Mouse (Mus musculus) cerebellum, adult 2 months (tissue): Measurements from ENCODE around the gene Anxa6. TPM values are rescaled to one million over a fixed set of nuclear protein-coding genes. Genes with fewer than 3 reads are reported as not detected.

ENCODE experiments used
- DNase-seq, 2 experiments: peaks; one replicate each; pipeline ENCODE4 v3.0.0; 2021
- H3K27ac ChIP-seq: fragments of 200-500 bp; 2 replicates; pipeline ENCODE4 v1.5.1; 2012; ENCODE audit warnings: low read length, control low read depth, inconsistent platforms; ENCODE audit not compliant: insufficient read depth
- H3K27me3 ChIP-seq: fragments of 200-500 bp; 2 replicates; pipeline ENCODE4 v1.6.1; 2012; ENCODE audit warnings: inconsistent platforms, mild to moderate bottlenecking, low read length, moderate library complexity; ENCODE audit not compliant: control insufficient read depth, insufficient read depth
- H3K4me1 ChIP-seq: fragments of 200-500 bp; 2 replicates; pipeline ENCODE4 v1.6.1; 2011; ENCODE audit warnings: low read length; ENCODE audit not compliant: control insufficient read depth, insufficient read depth
- H3K4me3 ChIP-seq: fragments of 200-500 bp; replicated peaks from 2 replicates; pipeline ENCODE3; 2011; ENCODE audit warnings: mild to moderate bottlenecking, low read depth, low read length, control low read depth; ENCODE audit not compliant: insufficient read depth
- CTCF ChIP-seq: fragments of 200-500 bp; IDR thresholded peaks from 2 replicates; pipeline ENCODE4 v1.5.1; 2011; ENCODE audit warnings: low read depth, mild to moderate bottlenecking, control low read depth, low read length, moderate library complexity, borderline replicate concordance; ENCODE audit not compliant: insufficient read depth
- POLR2A ChIP-seq: fragments of 200-500 bp; IDR thresholded peaks from 2 replicates; pipeline ENCODE4 v1.6.1; 2011; ENCODE audit warnings: low read length, control low read depth, borderline replicate concordance; ENCODE audit not compliant: insufficient read depth
- WGBS: fragments of 180-500 bp; shearing (Covaris S2); methylation state at CpG from one replicate; pipeline ENCODE4 v1.1.7; 2018; 5-methylcytosine and 5-hydroxymethylcytosine counted together
- polyA plus RNA-seq: library from polyadenylated mRNA; depleted of rRNA; stranded (reverse); fragments of >200 nt; gene quantifications from 2 replicates; pipeline ENCODE4 v1.2.3, GENCODE M21; 2012; rRNA removed

Anxa6 gene
- polyA plus RNA-seq = 131 and 141 TPM in 2 replicates

DNA sequence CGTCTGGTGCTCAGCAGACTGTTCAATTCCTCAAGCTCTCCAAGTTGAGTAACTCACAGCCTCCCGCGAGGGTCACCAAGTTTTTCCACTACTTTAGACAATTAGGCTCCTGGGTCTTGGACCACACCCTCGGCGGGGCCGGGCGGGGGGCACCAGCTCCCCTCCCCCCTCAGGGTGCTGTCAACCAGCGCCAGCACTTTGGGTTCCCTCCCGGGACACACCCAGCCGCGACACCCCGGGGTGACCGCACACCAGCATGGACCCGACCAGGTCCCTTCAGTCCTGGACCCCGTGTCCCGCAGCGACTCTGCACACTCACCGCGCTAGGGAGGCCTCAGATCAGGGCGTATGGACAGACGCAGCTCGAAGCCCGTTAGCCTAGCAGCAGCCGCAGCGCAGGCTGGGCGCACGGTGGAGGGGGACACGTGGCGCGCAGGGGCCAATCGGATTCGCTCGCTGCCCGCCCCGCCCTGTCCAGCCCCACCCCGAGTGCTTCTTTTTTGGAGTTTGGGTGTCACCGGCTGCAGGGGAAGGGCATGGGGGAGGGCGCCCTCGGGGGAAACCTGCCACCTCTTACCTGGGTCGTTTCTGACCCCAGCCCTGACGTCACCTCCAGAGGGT lies at the start of gene Anxa6:
Gene Anxa6, minus strand, starts transcription at position 406 of the 621 bp plus-strand sequence.
- H3K27ac ChIP-seq = 0 out of 2 replicates have a peak within 1 kb of the TSS, but pooled peaks have one; percentile 30
- H3K4me3 ChIP-seq = peak within 1 kb of the TSS; percentile 66
- H3K4me1 ChIP-seq = 0 out of 2 replicates have a peak, but pooled peaks cover 2% of the 10 kb centered on the region
- no peaks in the 10 kb centered on the region for H3K27me3 ChIP-seq
- DNase-seq = peak; percentile 86 to 87
- WGBS = under 1% methylated on average over 41 of the region's 41 CpGs
- peak; percentile 96 for TF ChIP-seq POLR2A
- TF ChIP-seq CTCF = no peak

DNA sequence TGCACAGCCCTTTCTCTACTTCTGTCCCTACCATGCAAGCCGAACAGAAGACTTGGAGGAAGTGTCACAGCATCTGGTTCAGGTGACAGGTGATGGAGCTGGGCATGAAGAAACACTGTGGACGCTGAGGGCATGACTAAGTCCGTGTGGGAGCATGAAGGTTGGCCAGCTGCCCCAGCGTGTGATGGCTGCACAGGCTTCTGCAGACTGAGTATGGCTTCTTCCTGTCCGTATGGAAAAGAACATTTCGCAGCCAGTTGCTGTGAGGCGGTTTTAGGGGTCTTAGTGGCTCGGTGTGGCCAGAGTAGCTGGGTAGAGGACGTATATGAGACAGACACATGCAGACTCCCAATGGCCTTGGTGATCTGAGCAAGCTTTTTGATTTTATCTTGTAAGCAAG lies 48.0 kb upstream of the Anxa6 start:
- no peak for TF ChIP-seq POLR2A
- TF ChIP-seq CTCF = no peak
- no peak overlapping the region for H3K4me3 ChIP-seq
- H3K4me1 ChIP-seq = peaks cover 22% of the 10 kb centered on the region
- H3K27me3 ChIP-seq = no peaks in the 10 kb centered on the region
- no peak for DNase-seq
- no peak overlapping the region for H3K27ac ChIP-seq
- WGBS = 89% methylated on average over 9 of the region's 9 CpGs

DNA sequence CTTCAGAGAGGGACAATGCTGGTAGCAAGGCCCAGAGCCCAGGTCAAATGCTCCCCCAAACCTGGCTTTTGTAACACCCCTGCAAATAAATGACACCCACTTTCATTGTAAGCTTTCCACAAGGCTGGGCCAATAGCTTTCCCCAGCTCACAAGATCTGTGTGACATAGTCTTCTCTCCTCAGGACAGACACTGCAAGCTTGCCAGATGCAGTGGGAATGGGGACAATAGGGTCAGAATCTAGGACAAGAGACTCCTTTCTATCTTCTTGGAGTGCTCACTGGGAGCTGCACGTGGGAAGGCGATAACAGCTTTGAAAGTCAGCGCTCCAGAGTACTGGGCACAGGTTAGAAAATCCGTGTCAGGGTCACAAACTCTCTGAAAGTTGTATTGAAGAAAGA lies 45.9 kb upstream of the Anxa6 start:
- H3K4me3 ChIP-seq = no peak overlapping the region
- 82% methylated on average over 4 of the region's 4 CpGs for WGBS
- H3K4me1 ChIP-seq = peaks cover 21% of the 10 kb centered on the region
- no peak overlapping the region for H3K27ac ChIP-seq
- TF ChIP-seq POLR2A = no peak
- no peak for TF ChIP-seq CTCF
- DNase-seq = no peak
- no peaks in the 10 kb centered on the region for H3K27me3 ChIP-seq

DNA sequence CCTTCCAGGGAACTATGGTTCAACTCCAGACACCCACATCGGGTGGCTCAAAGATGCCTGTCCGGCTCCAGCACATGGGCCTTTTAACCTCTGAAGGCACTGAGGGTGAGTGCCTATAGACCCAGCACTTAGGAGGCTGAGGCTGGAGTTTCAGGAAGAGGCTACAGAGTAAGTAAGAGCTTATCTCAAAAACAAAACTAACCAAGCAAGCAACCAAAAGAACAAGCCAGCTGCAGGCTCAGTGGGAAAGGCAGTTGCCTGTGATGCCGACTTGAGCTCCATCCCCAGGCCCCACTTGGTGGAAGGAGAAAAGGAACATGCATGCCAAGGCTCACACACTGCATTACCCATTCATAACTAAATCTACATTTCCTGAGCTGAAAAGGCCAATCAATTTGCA lies 45.3 kb upstream of the Anxa6 start:
- Histone ChIP-seq H3K4me1 (peaks cover 21% of the 10 kb centered on the region), H3K27ac (0 out of 2 replicates have a peak overlapping the region, but pooled peaks have one; percentile 58), H3K27me3 (no peaks in the 10 kb centered on the region), H3K4me3 (no peak overlapping the region)
- WGBS = 52% methylated on average over 3 of the region's 3 CpGs
- DNase-seq = peak in 1 of 2 experiments; percentile 19
- TF ChIP-seq CTCF = no peak
- no peak for TF ChIP-seq POLR2A

DNA sequence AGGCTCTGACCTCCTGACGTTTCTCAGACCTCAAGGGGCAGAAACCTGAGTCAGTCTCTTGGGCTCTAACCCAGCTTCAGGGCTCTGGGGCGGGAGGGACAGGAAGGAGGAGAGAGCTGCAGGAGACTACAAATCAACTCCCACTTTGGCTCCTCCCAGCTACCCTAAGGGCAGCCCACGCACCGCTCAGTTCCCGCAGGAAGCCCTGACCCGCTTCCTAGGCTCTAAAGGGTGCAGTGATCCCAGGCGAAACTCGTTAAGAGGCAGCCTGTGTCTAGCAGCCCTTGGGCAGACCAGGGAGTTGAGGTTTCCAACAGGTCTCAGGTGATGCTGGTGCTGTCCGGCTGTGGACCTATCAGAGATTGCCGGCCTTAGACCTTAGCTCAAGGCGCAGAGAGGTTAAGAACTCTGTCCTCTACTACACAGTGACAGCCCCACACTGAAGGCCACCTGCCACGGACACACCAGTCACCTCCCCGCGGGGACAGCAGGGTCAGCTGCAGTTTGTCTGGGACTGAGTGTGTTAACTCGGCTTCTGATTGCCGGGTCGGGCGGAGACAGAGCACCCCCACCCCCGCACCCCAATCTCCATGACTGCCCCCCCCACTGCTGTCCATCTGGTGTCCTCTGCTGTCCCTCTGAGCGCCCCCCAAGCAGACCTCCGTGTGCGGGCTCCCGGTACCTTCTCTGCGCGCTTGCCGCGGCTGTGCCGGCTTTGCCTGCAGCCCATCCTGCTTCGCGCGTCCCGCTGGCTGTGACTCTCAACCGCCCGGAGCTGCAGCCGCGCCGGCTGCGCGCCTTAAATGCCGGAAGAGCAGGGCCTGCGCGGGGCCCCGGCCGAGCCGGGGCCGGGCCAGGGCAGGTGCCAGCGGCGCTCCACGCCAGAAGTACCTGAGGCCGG lies 44.3 kb upstream of the Anxa6 start, which contains the start of gene Ccdc69:
Gene Ccdc69, minus strand, starts transcription at position 801 of the 901 bp plus-strand sequence.
- WGBS = under 1% methylated on average over 50 of the region's 50 CpGs
- TF ChIP-seq CTCF (no peak), POLR2A (peak; percentile 48; the same call in 1 of the 2 replicates)
- no peaks in the 10 kb centered on the region for H3K27me3 ChIP-seq
- peaks cover 21% of the 10 kb centered on the region for H3K4me1 ChIP-seq
- peak; percentile 71 to 72 for DNase-seq
- H3K27ac ChIP-seq = peak within 1 kb of the TSS; percentile 79
- H3K4me3 ChIP-seq = peak within 1 kb of the TSS; percentile 70

DNA sequence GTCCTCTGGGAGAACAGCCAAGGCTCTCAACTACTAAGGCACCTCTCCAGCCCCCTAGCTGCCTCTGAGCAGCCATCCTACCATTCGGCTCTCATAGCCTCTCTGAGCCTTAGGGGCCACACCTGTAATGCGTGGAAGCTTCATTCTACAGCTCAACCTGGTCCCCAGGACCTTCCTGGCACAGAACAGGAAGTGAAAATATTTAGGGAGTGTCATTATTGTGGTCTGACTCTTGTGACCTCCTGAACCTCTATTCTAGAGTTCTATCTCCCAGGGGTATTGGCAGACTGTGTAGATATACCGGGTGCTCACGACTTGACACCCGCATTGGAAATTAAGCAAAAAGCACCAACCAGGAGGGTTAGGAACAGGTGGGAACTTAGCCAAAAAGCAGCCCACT lies 43.0 kb upstream of the Anxa6 start:
- no peak for DNase-seq
- Histone ChIP-seq H3K4me1 (peaks cover 21% of the 10 kb centered on the region), H3K27me3 (no peaks in the 10 kb centered on the region), H3K27ac (no peak overlapping the region; the same call in 1 of the 2 replicates), H3K4me3 (no peak overlapping the region)
- TF ChIP-seq POLR2A = no peak
- no peak for TF ChIP-seq CTCF
- 87% methylated on average over 5 of the region's 5 CpGs for WGBS

DNA sequence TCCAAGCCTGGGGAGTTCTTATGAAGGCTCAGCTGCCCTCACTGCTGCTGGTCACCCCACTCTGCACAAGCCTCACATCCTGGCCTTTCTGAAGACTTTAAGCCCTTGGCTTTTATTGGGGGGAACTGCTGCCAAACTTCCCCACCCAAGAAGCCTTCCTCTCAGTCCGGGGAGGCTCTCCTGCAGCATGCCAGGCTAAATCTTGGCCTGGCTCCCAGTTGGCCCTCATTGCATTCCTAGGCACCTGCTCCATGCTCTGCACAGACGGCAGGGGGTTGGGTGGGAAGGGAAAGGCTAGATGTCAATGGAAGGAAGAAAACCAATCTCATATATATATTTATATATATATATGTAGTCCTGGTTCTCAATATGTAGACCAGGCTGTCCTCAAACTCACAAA lies 42.4 kb upstream of the Anxa6 start:
- TF ChIP-seq CTCF = no peak
- TF ChIP-seq POLR2A = no peak
- Histone ChIP-seq H3K4me3 (no peak overlapping the region), H3K27ac (no peak overlapping the region), H3K4me1 (peaks cover 21% of the 10 kb centered on the region), H3K27me3 (no peaks in the 10 kb centered on the region)
- WGBS = 5% methylated on average over 2 of the region's 2 CpGs
- peak; percentile 75 to 82 for DNase-seq
